Mouse (Mus musculus): Measurements from ENCODE around the gene Elovl1.

The Elovl1 gene

DNA sequence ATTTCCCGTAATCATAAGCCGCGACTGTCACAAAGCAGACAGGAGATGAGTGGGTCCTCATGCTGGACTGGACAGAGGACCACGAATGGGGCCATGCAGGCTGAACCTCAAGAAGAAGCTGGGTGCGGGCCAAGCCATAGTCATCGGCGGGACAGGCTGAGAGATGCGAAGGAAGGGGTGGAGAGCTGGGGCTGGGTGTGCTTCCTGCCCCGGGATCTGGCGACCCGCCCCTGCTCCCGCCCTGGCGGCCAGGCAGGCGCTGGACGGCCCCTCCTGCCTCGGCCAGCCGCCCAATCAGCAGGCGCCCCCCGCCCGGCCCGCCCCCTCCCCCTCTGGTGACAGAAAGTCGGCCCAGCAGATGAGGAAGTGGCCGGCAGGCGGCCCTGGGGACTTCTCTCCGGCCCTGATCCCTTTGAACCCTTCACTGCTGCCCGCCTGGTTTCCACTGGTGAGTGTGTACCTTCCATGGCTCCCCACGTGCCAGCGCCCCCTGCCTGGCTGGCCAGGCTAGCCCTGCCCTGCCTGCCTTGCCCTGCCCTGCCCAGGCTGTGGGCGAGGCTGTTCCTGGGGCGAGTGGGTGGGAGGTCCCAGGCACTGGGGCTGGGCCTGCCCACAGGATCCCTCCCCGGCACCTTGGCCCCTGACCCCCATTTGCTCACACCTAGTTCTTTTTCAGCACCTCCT lies at the start of gene Elovl1:
TSS of gene Elovl1 (plus strand) at position 326 of the 684 bp plus-strand sequence.
- DNase-seq, result peak; percentile 93

DNA sequence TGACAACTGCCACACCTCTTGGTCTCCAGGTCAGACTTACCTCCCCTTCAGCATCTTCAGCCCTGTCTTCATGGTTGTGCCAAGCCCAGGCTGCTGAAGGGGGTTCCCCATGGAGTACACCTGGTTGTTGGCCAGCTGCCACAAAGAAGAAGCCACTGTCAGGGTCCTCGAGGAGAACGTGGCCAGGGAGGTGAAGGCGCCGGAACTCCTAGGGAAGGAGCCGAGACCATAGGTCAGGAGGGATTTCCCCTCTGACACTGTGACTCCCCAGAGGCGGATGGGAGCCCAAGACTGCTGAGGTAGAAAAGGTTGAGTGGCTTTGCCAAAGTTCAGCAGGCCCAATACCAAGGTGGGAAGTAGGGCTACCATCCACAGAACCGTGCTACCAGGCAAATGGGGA lies 44.6 kb upstream of the Elovl1 start:
- DNase-seq, result no peak

DNA sequence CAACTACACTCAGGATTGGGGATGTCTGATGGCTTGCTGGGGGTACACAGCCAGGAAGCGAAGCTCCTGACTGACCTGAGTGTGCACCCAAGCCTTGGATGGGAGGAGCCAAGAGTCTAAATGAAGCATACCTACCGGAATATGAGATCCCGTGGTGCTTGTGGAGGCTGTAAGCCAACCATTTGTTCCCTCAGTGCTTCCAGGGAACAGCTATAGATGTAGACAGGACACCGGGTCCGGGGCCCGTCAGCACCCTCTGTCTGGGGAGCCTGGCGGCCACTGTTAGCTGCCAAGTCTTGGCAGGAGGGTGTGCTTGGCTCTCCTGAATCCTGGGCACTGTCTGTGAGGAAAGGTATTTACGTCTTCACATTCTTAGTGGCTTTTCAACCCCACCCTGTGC lies 40.6 kb upstream of the Elovl1 start:
- DNase-seq, result no peak

DNA sequence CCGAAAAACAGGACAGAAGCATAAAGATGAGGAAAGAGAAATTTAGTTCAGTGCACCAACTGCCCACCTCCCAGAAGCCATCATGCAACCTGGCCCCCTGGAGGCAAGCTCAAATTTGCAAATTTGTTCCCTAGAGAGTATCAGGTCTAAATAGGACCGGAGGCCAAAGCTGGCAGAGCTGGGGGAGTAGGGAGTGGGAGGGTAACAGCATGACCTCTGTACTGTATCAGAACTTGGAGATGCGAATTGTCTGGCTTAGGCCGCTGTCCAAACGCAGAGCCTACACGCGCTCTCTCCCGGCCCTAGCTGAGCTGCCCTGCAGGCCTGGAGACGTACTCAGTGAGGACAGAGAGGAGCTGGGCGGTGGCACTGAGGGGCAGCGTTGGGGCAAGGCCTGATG lies 37.7 kb upstream of the Elovl1 start:
- DNase-seq, result no peak

DNA sequence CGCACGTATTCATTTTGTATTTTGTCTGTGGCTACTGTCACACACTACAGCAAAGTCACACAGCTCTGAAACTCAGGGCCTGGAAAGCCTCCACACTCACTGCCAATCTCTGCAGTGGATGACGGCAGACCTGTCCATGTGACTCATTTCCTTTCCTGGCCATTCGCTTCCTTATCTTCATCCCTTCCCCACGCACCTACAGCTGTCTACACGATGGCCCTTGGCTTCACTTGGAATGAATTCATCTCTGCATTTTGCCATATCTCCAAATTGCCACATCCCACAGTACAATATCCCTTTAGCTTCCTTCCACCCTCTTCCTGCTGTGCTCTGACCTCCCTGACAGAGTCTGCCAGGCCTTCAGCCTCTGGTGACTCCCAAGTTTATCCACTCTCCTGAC lies 33.4 kb upstream of the Elovl1 start:
- DNase-seq, result no peak

DNA sequence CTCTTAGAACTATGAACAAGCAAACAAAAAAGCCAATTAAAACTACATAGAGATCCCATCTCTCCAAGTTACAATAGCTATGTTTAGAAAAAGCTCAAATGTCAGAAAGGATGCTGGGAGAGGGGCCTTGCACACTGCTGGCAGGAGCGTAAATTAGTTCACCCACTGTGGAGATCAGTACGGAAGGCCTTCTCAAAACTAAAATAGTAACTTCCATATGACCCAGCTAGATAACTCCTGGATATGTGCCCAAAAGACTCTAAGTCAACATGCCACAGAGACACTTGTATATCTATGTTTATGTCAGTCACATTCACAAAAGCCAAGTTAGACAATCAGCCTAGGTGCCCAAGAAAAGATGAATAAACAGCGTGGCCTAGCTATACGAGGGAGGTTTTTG lies 32.6 kb upstream of the Elovl1 start:
- DNase-seq, result no peak

DNA sequence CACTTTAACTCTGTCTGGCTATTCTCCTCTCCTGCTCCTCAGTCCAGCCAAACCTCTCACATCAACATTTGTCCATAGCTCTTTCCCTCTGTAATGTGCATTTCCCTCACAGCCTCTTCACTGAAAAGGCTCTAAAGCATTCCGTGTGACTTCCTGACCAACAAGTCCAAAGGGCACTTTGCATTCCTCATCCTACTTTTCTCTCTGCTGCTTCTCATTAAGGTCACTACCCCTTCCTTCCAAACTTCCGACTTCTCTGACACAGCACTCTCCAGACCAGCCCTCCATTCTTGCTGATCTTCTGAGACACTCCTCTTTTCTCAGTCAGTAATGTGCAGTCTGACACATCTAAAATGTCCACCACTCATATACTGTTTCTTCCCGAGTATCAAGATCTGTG lies 31.5 kb upstream of the Elovl1 start:
- DNase-seq, result no peak

DNA sequence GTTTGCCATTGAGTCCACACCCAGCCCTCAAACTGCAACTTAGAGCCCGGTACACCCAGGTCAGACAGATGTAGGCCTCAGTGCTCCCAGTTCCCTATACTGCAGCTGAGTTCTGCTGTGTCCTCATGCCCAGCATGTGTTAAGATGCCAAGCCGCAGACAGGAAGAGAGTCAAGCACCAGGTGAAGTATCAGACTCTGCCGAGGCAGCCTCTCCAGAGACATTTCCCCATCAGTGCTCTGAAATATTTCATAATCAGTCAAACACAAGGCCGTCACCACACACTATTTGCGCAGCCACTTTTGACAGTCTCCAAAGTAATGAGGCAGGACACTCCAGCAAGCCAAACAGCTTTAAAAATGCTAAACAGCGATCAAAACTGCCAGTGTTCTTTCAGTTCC lies 29.5 kb upstream of the Elovl1 start:
- peak; percentile 28 for DNase-seq

DNA sequence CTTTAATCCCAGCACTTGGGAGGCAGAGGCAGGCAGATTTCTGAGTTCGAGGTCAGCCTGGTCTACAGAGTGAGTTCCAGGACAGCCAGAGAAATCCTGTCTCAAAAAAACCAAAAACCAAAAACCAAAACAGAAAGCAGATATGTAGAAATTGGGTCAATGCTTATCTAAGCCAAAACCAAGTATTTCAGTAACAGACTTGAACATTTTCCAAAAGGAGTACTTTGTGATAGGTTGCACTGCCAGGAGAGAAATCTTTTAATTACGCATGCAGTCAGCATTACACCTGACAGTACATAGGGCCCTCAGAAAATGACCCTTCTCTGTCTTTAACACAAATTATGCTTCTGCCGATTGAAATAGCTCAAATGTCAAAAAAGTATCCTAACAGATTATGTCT lies 26.5 kb upstream of the Elovl1 start:
- DNase-seq, result no peak

DNA sequence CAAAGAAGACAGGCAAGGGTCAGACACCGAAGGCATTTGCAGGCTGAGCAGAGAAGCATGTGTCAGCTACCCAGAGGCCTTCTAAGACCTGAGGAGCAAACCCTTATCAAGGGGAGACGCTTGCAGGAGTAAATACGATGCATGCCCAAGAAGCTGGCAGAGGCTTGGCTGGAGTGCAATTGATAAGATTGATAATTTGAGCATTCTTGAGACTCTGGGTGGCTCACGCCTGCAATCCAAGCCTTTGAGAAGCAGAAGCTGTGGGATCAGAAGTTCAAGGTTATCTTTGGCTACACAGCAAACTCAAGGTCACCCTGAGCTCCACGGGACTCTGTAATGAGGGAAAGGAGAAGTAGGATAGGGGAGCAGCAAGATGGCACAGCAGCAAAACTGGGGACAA lies 26.0 kb upstream of the Elovl1 start:
- no peak for DNase-seq

DNA sequence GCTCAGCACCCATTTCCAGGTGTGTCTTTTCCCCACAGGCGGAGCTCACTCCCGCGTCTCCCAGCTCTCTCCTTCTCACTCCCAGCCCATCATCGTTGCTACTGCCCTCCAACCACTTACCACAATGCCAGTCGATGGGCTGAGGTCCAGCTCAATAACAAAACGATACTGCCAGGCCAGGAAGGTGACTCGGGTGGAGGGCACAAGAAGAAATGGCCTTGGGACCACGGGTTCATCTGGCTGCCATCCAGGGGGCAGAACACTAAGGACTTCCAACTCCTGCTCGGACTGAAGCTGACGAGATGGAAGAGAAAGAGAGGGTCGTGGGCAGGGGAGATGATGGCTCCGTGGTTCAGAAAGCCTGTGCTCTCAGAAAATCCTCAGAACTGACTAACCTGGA lies 25.2 kb upstream of the Elovl1 start:
- no peak for DNase-seq

DNA sequence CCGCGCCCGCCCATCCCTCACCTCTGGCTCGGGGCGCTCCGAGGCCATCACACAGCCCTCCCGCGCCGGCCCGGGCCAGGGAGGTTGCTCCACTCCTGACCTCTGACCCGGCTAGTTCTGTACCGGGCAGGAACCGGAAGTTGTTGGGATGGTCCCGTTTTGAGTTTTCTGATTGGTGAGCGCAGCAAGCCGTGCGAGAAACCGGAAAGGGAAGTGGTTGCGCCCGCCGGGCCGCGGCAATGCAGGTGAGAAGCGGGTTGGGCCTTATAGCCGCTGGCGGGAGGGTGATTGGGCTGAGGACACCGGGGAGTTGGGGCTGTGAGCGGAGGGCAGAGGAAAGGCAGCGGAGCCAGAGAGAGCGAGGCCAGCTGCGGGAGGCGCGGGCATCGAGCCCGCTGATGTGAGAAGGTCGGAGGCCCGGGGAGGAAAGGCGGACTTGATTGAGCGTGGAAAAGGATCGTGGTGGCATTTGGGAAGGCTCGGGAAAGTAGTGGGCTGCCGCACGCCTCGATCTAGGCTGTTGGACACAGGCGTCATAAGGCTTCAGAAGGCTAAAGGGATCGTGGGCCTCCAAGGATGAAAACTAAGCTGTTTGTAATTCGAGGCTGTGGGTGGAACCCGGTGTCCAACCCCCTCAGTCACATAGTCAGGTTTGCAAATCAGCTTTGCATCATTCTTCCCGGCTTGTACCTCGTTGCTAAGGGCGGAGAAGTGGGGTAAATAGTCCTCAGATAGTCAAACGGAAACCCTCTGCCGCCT lies 18.6 kb upstream of the Elovl1 start, which contains the start of the genes Szt2 and Med8:
TSS of gene Szt2 (minus strand) at position 132 of the 759 bp plus-strand sequence.
TSS of gene Med8 (plus strand) at position 196 of the 759 bp plus-strand sequence.
- peak; percentile 91 for DNase-seq

DNA sequence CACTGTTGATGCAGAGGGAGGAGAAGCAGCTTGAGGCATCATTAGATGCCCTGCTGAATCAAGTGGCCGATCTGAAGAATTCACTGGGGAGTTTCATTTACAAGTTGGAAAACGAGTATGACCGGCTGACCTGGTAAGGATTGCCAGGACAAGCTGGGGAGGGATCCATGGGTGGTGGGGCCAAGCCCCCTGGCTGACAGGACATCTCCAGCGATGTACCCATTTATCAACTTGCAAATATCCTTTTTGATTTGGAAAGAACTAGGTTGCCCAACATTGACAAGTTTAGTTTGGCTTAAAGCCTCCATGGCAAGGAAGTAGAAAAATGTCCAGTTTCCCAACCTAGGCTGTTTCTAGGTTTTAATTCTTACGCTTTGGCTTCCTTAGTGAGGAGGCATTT lies 17.0 kb upstream of the Elovl1 start:
- DNase-seq, result no peak

DNA sequence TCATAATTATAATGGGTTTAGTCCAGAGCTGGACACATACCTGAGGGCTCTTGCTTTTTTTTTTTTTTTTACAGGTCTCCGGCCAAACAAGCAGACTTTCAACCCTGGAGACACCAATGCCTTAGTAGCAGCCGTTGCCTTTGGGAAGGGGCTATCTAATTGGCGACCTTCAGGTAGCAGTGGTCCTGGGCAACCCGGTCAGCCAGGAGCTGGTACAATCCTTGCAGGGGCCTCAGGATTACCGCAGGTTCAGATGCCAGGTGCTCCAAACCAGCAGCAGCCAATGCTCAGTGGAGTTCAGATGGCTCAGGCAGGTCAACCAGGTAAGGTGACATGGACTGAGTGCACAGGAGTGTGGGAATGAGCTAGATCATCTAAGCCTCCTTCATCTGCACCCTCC lies 14.3 kb upstream of the Elovl1 start:
- no peak for DNase-seq

DNA sequence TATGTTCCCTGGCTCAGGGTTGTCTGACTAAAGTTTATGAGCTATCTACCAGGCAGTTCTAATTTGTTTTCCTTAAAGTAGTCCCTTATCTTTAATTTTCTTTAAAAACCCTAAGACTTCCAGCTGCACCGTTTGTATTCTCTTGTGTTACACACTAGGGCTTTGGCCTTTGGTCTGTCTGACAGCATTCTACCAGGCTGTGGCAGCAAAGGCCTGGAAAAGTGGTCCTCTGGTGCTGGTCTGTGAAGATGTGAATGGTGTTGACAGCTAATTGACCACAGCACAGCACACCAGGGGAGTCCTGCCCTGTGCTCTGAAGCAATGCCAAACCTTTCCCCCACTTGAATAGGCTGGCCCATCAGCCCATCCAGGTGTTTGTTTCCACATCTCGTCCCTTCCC lies 12.1 kb upstream of the Elovl1 start:
- DNase-seq, result no peak

DNA sequence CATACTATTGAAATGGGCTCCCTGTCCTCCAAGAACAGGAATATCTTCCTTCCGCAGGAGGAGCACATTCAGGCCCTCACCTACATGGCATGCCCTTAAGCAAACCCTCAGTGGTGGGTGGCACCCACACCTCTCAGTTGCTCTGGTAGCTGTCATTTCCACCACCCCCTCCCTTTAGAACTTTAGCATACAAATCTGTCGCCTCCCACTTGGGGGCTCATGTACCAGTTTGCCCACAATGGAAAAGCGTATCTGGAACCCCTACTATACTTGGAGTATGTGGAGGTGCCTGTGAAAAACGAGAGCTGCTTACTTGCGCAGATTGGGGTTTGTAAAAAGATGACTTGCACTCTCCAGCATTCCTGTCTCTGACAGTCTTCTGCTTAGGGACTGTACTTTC lies 11.6 kb upstream of the Elovl1 start:
- DNase-seq, result no peak

DNA sequence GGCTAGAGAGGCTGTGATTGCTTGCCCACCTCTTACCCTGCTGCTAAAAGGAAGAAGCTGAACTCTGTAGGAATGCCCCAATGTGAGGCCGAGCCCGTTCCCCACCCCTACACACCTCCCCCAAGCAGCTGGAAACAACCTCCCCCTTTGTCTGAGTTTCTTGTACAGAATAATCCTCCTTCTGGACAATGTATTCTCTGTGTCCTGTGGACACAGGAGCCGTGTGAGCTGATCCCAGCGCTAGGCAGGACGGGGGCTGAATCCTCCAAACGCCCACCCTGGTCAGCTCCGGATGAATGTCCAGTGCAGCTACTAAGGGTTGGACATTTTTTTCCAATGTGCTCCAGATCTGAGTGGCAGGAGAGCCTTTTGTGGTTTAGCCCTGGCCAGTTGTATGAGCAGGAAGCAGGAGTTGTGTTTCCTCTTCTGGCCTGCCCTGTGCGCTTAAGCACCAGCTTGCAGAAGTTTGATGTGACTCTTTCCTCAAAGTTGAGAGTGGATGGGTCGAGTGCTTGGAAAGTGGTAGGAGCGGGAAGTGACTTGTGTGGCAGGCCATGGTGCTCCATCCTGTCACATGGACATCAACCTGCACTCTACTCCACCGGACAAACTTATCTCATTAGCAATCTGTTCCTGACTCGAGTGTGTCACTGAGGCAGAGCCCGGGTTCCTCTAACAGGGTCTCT lies 10.6 kb upstream of the Elovl1 start:
- DNase-seq, result no peak

DNA sequence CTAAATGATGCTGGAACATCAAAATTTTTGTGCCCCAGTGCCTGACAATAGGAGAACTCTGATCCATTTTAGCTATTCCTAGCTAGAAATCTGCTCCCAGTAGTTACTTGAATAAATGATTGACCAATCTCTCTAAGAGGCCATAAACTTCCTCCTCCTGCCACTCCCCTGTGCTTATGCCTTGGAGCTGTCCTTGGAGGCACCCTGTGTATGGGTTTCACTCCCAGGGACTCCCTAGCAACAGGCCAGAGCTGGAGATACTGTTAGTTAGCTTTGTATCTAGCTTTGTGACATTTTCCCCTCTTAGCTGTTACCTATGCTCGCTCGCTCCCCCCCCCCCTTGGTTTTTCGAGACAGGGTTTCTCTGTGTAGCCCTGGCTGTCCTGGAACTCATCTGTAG lies 6.5 kb upstream of the Elovl1 start:
- DNase-seq, result no peak

DNA sequence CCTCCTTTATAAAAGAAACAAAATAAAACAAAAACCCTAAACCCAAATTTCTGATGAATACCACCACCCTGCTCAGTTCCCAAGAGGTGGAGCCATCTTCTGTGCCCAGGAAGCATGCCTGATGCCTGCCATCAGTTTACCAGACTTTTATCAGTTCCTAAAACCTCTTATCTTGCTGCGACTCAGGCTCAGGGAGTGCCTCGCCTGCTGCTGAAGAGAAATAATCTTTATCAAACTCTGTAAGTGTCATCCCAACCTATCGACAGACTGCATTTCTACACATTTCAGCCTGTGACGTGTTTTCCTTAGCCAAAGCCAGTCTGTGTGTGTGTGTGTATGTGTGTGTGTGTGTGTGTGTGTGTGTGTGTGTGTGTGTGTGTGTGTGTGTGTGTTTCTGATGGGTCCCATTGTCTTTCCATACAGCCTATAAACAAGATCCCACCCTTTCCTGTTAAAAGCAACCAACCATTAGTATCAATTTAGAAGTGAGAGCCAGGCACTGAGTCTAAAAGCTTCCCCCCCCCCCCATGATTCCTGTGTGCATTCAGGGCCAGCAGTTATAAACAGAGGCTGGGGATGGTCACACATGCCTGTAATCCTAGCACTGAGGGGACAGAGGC lies 3.2 kb upstream of the Elovl1 start:
- DNase-seq, result no peak

DNA sequence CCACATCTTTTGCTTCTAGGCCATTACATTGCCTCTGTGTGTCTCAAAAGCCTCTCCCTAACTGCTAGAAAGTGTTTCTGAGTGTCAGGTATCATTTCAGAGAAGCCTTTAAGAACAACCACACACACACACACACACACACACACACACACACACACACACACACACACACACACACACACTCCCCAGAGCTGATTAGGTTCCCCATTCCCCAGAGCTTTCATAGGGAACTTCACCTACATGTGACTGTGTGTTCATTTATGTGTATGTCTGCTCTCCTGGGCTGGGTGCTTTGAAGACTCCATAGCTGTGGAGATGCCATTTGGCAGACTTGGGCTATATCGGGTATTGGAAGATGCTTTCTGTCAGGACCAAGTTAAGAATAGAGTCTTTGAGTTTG lies 2.5 kb upstream of the Elovl1 start:
- no peak for DNase-seq

DNA sequence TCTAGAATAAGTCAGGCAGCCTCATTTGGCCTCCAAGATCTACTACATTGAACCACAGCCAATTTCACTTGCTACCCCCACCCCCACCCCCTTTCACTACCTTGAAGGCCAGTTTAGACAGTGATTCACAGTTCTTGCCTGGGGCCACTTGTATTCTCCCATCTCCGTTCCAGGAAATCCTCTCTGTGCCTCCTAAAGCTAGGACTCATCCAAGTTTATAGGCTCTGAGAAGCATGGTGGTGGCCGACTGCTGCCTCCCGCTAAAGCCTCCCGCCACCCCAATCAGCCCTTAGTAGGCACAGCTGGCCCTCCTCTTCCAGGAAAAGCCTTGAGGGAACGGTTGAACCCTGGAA lies 502 bp upstream of the Elovl1 start:
- DNase-seq, result no peak

DNA sequence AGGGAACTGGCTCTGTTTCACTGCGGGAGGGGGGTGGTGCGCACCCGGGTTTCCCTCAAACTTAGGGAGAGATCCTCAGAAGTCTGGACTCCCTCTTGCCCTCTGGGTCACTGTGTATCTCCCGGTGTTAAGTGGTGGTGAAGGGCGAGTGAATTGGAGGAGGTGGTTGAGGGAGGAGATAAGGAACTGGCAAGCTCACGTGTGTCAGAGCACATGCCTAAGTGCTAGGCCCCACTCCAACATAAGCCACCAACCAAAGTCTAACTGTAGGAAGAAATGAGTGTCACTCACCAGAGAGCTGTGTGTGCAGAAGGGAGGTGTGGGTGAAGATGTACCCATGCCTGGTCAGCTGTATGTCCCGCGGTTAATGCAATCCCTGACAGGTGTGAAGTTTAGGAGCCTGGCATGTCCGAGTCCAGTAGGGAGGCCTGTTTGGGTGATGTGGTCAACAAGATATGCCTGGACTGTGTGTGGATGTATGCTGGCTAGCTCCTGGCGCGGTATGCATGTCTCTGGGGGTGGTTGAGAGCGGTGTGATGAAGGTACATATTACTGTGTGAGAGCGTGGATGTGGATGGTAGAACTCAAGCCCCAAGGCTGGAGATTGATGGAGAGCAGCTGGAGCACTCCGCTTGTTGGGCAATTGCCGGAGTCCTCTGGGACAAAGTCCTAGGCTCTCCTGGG lies 780 bp downstream of the Elovl1 start:
- peak; percentile 42 for DNase-seq
